Mouse (Mus musculus): ENCODE results near the gene Zfp541. TPM values are rescaled to one million over a fixed set of nuclear protein-coding genes. Genes with fewer than 3 reads are reported as not detected.

Gene Zfp541
- polyA plus RNA-seq, 1 experiment from 2014 or later: not detected

GRCm38 (mm10) chr7:16048675-16049575 lies 12.7 kb upstream of the Zfp541 start:
- Histone ChIP-seq H3K4me2 (ENCODE audit: low read depth, low read length) (peak overlapping the region; percentile 67), H3K27me3 (ENCODE audit: control insufficient read depth, insufficient read depth, low read length) (no peaks in the 10 kb centered on the region), H3K27ac (ENCODE audit: low read length) (peak overlapping the region; percentile 73), H3K4me1 (ENCODE audit: control insufficient read depth, insufficient read depth, low read length) (peaks cover 38% of the 10 kb centered on the region), H3K36me3 (ENCODE audit: control insufficient read depth, insufficient read depth) (no peaks in the 10 kb centered on the region), H3K4me3 (ENCODE audit: low read length) (peak overlapping the region; percentile 67), H3K9ac (ENCODE audit: low read length) (peak overlapping the region; percentile 72), H3K9me3 (replicated peaks; ENCODE audit: control insufficient read depth, low read length) (no peaks in the 10 kb centered on the region)
- 7% methylated on average over 36 of the region's 36 CpGs for WGBS
- no peak for ATAC-seq (replicated peaks; ENCODE audit: extremely low read depth, insufficient read depth, low FRiP score)

DNA sequence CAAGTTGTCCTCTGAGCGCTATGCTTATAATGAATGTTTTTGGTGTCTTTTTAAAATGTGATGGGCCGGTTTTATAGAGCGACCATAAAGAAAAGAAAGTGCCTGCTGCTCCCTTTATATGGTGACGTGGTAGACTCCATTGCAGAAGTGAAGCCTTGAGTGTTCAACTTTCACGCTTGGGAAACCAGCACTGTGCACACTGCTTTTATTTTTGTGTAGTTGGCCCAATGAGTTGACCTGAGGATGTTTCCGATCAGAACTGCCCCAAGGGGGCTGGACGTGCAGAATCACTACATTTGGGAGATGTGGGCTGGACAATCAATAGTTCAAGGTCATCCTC lies 12.1 kb upstream of the Zfp541 start:
- no peaks in the 10 kb centered on the region for H3K36me3 ChIP-seq (ENCODE audit: control insufficient read depth, insufficient read depth)
- peak overlapping the region; percentile 67 for H3K4me2 ChIP-seq (ENCODE audit: low read depth, low read length)
- peak overlapping the region; percentile 67 for H3K4me3 ChIP-seq (ENCODE audit: low read length)
- no peak for ATAC-seq (replicated peaks; ENCODE audit: extremely low read depth, insufficient read depth, low FRiP score)
- H3K27me3 ChIP-seq (ENCODE audit: control insufficient read depth, insufficient read depth, low read length): no peaks in the 10 kb centered on the region
- peak overlapping the region; percentile 72 for H3K9ac ChIP-seq (ENCODE audit: low read length)
- peaks cover 35% of the 10 kb centered on the region for H3K4me1 ChIP-seq (ENCODE audit: control insufficient read depth, insufficient read depth, low read length)
- 77% methylated on average over 7 of the region's 7 CpGs for whole genome bisulfite sequencing
- H3K9me3 ChIP-seq (replicated peaks; ENCODE audit: control insufficient read depth, low read length): no peaks in the 10 kb centered on the region
- H3K27ac ChIP-seq (ENCODE audit: low read length): no peak overlapping the region; the same call in 1 of the 2 replicates

- peaks cover 27% of the 10 kb centered on the region for H3K4me1 ChIP-seq (ENCODE audit: control insufficient read depth, insufficient read depth, low read length)
- H3K4me2 ChIP-seq (ENCODE audit: low read depth, low read length): no peak overlapping the region
- H3K4me3 ChIP-seq (ENCODE audit: low read length): no peak overlapping the region
- H3K36me3 ChIP-seq (ENCODE audit: control insufficient read depth, insufficient read depth): no peaks in the 10 kb centered on the region
- no peaks in the 10 kb centered on the region for H3K27me3 ChIP-seq (ENCODE audit: control insufficient read depth, insufficient read depth, low read length)
- H3K9me3 ChIP-seq (replicated peaks; ENCODE audit: control insufficient read depth, low read length): no peaks in the 10 kb centered on the region
- no peak overlapping the region for H3K9ac ChIP-seq (ENCODE audit: low read length)
- 86% methylated on average over 3 of the region's 3 CpGs for WGBS
- no peak for ATAC-seq (replicated peaks; ENCODE audit: extremely low read depth, insufficient read depth, low FRiP score)
- no peak overlapping the region for H3K27ac ChIP-seq (ENCODE audit: low read length)
Observed at GRCm38 (mm10) chr7:16050600-16050999, 11.0 kb upstream of the Zfp541 start.

DNA sequence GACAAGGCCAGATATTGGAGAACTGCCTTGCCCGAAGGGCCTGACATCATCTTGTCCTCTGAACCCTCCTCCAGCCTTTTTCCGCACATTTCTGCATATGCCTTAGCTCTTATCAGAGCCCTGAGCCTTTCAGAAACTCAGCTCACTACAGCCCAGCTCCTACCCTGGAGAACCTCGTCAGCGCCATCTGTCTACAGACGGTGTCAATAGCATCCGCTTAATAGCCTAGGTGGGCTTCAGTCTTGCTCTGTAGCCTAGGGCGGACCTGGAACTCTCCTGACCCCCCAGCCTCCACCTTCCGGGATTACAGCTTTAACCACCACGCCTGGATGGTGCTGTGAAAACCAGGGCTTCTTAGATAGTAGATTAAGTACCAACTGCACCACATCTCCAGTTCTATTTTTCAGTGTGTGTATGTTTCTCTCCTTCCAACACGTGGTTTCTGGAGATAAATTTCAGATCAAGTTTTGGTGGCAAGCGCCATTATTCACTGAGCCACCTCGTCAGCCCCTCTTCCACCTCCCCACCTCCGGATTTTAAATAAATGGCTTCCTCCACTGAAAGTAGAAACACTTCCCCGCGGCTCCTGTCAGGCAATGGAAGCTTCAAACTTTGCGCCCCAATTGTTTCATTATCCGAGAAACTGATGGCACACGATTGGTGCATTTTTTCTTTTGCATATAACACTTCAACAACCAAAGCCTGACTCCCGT lies 9.6 kb upstream of the Zfp541 start:
- peak overlapping the region; percentile 83 for H3K9ac ChIP-seq (ENCODE audit: low read length)
- no peaks in the 10 kb centered on the region for H3K9me3 ChIP-seq (replicated peaks; ENCODE audit: control insufficient read depth, low read length)
- H3K4me2 ChIP-seq (ENCODE audit: low read depth, low read length): peak overlapping the region; percentile 90
- H3K4me3 ChIP-seq (ENCODE audit: low read length): peak overlapping the region; percentile 79
- peak; percentile 11; the same call in 1 of the 2 replicates for ATAC-seq (replicated peaks; ENCODE audit: extremely low read depth, insufficient read depth, low FRiP score)
- peaks cover 20% of the 10 kb centered on the region for H3K4me1 ChIP-seq (ENCODE audit: control insufficient read depth, insufficient read depth, low read length)
- H3K27me3 ChIP-seq (ENCODE audit: control insufficient read depth, insufficient read depth, low read length): no peaks in the 10 kb centered on the region
- WGBS: 3% methylated on average over 19 of the region's 19 CpGs
- H3K27ac ChIP-seq (ENCODE audit: low read length): peak overlapping the region; percentile 95
- no peaks in the 10 kb centered on the region for H3K36me3 ChIP-seq (ENCODE audit: control insufficient read depth, insufficient read depth)

DNA sequence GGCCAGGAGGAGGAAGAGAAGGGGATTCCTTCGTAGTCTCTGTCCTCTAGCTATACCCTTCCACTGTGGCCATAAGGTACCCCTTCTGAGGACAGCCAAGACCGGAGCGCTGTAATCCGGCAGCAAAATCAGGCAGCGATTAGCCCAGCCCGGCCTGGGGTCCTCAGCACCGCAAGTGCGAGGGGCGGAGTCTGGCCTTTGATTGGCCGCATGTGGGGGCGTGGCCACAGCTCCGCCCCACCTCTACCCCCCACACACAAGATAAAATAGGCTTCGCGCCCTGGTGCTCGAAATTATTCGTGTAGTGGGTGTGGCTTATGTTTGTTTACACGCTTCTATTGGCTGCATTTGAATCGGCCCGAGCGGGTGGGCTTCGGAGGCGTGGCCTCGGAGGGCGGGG lies 8.9 kb upstream of the Zfp541 start:
- Histone ChIP-seq H3K9me3 (replicated peaks; ENCODE audit: control insufficient read depth, low read length) (no peaks in the 10 kb centered on the region), H3K9ac (ENCODE audit: low read length) (peak overlapping the region; percentile 83), H3K4me1 (ENCODE audit: control insufficient read depth, insufficient read depth, low read length) (peaks cover 20% of the 10 kb centered on the region), H3K27me3 (ENCODE audit: control insufficient read depth, insufficient read depth, low read length) (no peaks in the 10 kb centered on the region), H3K4me3 (ENCODE audit: low read length) (peak overlapping the region; percentile 79), H3K36me3 (ENCODE audit: control insufficient read depth, insufficient read depth) (no peaks in the 10 kb centered on the region), H3K4me2 (ENCODE audit: low read depth, low read length) (peak overlapping the region; percentile 90), H3K27ac (ENCODE audit: low read length) (peak overlapping the region; percentile 95)
- under 1% methylated on average over 24 of the region's 24 CpGs for WGBS
- ATAC-seq (replicated peaks; ENCODE audit: extremely low read depth, insufficient read depth, low FRiP score): peak; percentile 84

DNA sequence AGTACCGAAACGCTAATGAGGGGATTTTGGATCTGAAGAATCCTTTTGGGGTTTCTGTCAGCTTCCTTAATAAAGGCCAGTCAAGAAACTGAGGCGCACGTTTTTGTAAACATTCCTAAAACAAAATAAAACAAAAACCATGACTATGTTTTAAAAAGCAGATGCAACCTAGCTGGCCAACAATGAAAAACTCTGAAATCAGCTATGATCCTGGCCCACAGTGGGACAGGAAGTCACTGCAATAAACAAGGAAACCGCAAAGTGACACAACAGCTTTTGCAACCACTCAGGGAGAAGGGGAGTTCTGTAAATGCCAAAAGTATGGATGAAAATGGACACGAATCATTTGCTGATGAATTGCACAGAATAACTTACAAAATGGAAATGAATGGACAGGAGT lies 8.5 kb upstream of the Zfp541 start:
- Histone ChIP-seq H3K9me3 (replicated peaks; ENCODE audit: control insufficient read depth, low read length) (no peaks in the 10 kb centered on the region), H3K36me3 (ENCODE audit: control insufficient read depth, insufficient read depth) (no peaks in the 10 kb centered on the region), H3K4me1 (ENCODE audit: control insufficient read depth, insufficient read depth, low read length) (peaks cover 20% of the 10 kb centered on the region), H3K4me2 (ENCODE audit: low read depth, low read length) (peak overlapping the region; percentile 90), H3K27ac (ENCODE audit: low read length) (peak overlapping the region; percentile 3; the same call in 1 of the 2 replicates), H3K4me3 (ENCODE audit: low read length) (peak overlapping the region; percentile 79), H3K27me3 (ENCODE audit: control insufficient read depth, insufficient read depth, low read length) (no peaks in the 10 kb centered on the region), H3K9ac (ENCODE audit: low read length) (no peak overlapping the region)
- WGBS: 15% methylated on average over 6 of the region's 6 CpGs
- ATAC-seq (replicated peaks; ENCODE audit: extremely low read depth, insufficient read depth, low FRiP score): no peak

DNA sequence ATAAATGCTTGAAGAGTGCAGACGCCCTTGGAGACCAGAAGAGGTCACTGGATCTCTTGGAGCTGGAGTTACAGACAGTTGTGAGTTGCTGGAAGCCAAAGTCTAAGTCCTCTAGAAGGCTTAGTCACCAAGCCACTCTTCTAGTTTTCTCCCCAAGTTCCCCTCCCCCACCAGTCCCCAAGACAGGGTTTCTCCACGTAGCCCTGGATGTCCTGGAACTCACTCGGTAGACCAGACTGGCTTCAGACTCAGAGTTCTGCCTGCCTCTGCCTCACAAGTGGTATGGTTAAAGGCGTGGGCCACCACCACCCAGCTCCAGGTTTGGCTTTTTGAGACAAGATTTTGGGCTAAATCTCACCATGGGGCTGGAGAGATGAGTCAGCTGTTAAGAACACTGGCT lies 6.6 kb upstream of the Zfp541 start:
- no peaks in the 10 kb centered on the region for H3K9me3 ChIP-seq (replicated peaks; ENCODE audit: control insufficient read depth, low read length)
- 50% methylated on average over 4 of the region's 4 CpGs for WGBS
- no peak overlapping the region for H3K4me2 ChIP-seq (ENCODE audit: low read depth, low read length)
- H3K27ac ChIP-seq (ENCODE audit: low read length): no peak overlapping the region
- no peaks in the 10 kb centered on the region for H3K36me3 ChIP-seq (ENCODE audit: control insufficient read depth, insufficient read depth)
- H3K4me1 ChIP-seq (ENCODE audit: control insufficient read depth, insufficient read depth, low read length): peaks cover 10% of the 10 kb centered on the region
- no peak overlapping the region for H3K9ac ChIP-seq (ENCODE audit: low read length)
- H3K4me3 ChIP-seq (ENCODE audit: low read length): no peak overlapping the region
- ATAC-seq (replicated peaks; ENCODE audit: extremely low read depth, insufficient read depth, low FRiP score): no peak
- no peaks in the 10 kb centered on the region for H3K27me3 ChIP-seq (ENCODE audit: control insufficient read depth, insufficient read depth, low read length)

GRCm38 (mm10) chr7:16055665-16056064 lies 5.9 kb upstream of the Zfp541 start:
- H3K4me2 ChIP-seq (ENCODE audit: low read depth, low read length): no peak overlapping the region
- H3K27me3 ChIP-seq (ENCODE audit: control insufficient read depth, insufficient read depth, low read length): peaks cover under 1% of the 10 kb centered on the region; the same call in 1 of the 2 replicates
- H3K27ac ChIP-seq (ENCODE audit: low read length): no peak overlapping the region
- no peak overlapping the region for H3K9ac ChIP-seq (ENCODE audit: low read length)
- H3K4me1 ChIP-seq (ENCODE audit: control insufficient read depth, insufficient read depth, low read length): peaks cover 5% of the 10 kb centered on the region; the same call in 1 of the 2 replicates
- ATAC-seq (replicated peaks; ENCODE audit: extremely low read depth, insufficient read depth, low FRiP score): no peak
- no peaks in the 10 kb centered on the region for H3K9me3 ChIP-seq (replicated peaks; ENCODE audit: control insufficient read depth, low read length)
- H3K4me3 ChIP-seq (ENCODE audit: low read length): no peak overlapping the region
- whole genome bisulfite sequencing: 74% methylated on average over 6 of the region's 6 CpGs
- H3K36me3 ChIP-seq (ENCODE audit: control insufficient read depth, insufficient read depth): no peaks in the 10 kb centered on the region

Data from heart, embryonic 16.5 days (tissue).